Mouse (Mus musculus) bone marrow macrophage, adult 2 months (primary cell): ENCODE measurements around the gene Sec11a.

Source experiments
- CTCF ChIP-seq: IDR thresholded peaks from 2 replicates; pipeline ENCODE4 v1.5.1; 2012; ENCODE audit warnings: low read depth, mild to moderate bottlenecking, low read length, moderate library complexity
- POLR2A ChIP-seq: IDR thresholded peaks from 2 replicates; pipeline ENCODE4 v1.6.1; 2012; ENCODE audit warnings: mild to moderate bottlenecking, low read depth, low read length, borderline replicate concordance

DNA sequence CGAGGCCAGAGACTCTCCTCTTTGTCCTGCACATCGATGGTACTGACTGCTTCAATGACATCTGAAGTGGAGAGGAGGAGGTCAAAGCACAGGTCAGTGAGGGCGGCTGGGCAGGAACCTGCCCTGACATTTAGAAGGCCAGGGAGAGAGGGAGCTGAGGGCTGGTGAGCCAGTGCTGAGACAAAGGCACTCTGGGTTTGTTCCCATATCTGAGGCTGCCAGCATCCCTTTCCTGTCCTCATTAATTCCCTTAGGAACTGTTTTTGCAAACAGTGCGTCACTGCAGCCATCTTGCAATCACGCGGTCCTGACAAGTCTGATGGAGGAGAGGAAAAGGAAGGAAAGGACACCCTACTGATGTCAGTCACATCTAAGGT lies 53.8 kb downstream of the Sec11a start:
- no peak for TF ChIP-seq CTCF
- no peak for TF ChIP-seq POLR2A
